Mouse (Mus musculus) limb, embryonic 11.5 days (tissue): ENCODE data around the gene Map7d2. TPM values are rescaled to one million over a fixed set of nuclear protein-coding genes. Genes with fewer than 3 reads are reported as not detected.
A peak's percentile ranks its signal among the peaks of the same experiment; 100 is the strongest.
"Not testable (repeated sequence)": the region's sequence is repeated elsewhere in the genome, so short reads cannot be mapped to it uniquely, and the experiment has no call there.

Source experiments
- ATAC-seq: fragments of 200-750 bp; cut with Nextera tagmentation; 2 replicates; pipeline ENCODE4 v1.8.0; 2017; ENCODE audit warnings: low read depth; ENCODE audit not compliant: insufficient number of reproducible peaks, low FRiP score, low TSS enrichment
- DNase-seq: peaks from one replicate; pipeline ENCODE4 v3.0.0-alpha.2; 2015; ENCODE audit warnings: low spot score
- H3K27ac ChIP-seq: fragments of 300-500 bp; sonication (generic); replicated peaks from 2 replicates; pipeline ENCODE4 v1.5.1; 2014; ENCODE audit warnings: low read depth, mild to moderate bottlenecking, low read length
- H3K27me3 ChIP-seq: fragments of 300-500 bp; sonication (generic); 2 replicates; pipeline ENCODE4 v1.6.1; 2014; ENCODE audit warnings: mild to moderate bottlenecking, low read length, mixed read lengths; ENCODE audit not compliant: control insufficient read depth, insufficient read depth
- H3K36me3 ChIP-seq: fragments of 300-500 bp; sonication (generic); 2 replicates; pipeline ENCODE4 v1.6.1; 2014; ENCODE audit warnings: mild to moderate bottlenecking, low read length, moderate library complexity, mixed read lengths; ENCODE audit not compliant: control insufficient read depth, insufficient read depth
- H3K4me1 ChIP-seq: fragments of 300-500 bp; sonication (generic); 2 replicates; pipeline ENCODE4 v1.6.1; 2014; ENCODE audit warnings: low read length, mixed read lengths; ENCODE audit not compliant: control insufficient read depth, insufficient read depth
- H3K4me2 ChIP-seq: fragments of 300-500 bp; sonication (generic); 2 replicates; pipeline ENCODE4 v1.6.1; 2014; ENCODE audit warnings: low read depth, mild to moderate bottlenecking, moderate library complexity; ENCODE audit not compliant: severe bottlenecking
- H3K4me3 ChIP-seq: fragments of 300-500 bp; sonication (generic); 2 replicates; pipeline ENCODE4 v1.5.1; 2014; ENCODE audit warnings: low read depth, low read length
- H3K9ac ChIP-seq: fragments of 300-500 bp; sonication (generic); 2 replicates; pipeline ENCODE4 v1.6.1; 2014; ENCODE audit warnings: mild to moderate bottlenecking, low read length
- H3K9me3 ChIP-seq: fragments of 300-500 bp; sonication (generic); 2 replicates; pipeline ENCODE4 v1.6.1; 2016; ENCODE audit warnings: low read length; ENCODE audit not compliant: control insufficient read depth
- WGBS: fragments of 180-500 bp; shearing (Covaris S2); extraction: QIAGEN DNeasy Blood & Tissue Kit; methylation state at CpG from one replicate; pipeline ENCODE4 v1.1.7; 2014; 5-methylcytosine and 5-hydroxymethylcytosine counted together
- polyA plus RNA-seq: library from polyadenylated mRNA; unstranded; fragments of >200 nt; fragmentation: Nextera tagmentation; extraction: Ambion mirVana; gene quantifications from 2 replicates; pipeline ENCODE4 v1.2.1, GENCODE M21; 2014

The Map7d2 gene
- polyA plus RNA-seq, 1 experiment from 2014 or later = 2.1 TPM

- no peak overlapping the region for H3K27ac ChIP-seq
These were observed 679 bp downstream of the Map7d2 start for GRCm38 (mm10) chrX:159414829-159415673.

DNA sequence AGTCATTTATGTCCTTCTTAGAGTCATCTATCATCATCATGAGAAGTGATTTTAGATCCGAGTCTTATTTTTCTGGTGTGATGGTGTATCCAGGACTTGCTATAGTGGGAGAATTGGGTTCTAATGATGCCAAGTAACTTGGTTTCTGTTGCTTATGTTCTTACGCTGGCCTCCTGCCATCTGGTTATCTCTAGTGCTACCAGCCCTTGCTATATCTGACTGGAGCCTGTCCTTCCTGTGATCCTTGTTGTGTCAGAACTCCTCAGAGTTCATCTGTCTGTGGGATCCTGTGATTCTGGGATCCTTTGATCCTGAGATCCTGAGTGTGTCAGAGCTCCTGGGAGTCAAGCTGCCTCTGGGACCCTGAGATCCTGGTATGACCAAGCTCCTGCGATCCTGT, 16.1 kb downstream of the Map7d2 start:
- not testable (repeated sequence) for H3K4me2 ChIP-seq, H3K27me3 ChIP-seq, H3K9ac ChIP-seq, H3K4me3 ChIP-seq, DNase-seq, ATAC-seq, H3K9me3 ChIP-seq, H3K4me1 ChIP-seq, H3K27ac ChIP-seq, H3K36me3 ChIP-seq
- WGBS = 87% methylated on average over 3 of the region's 3 CpGs

More at GRCm38 (mm10) chrX:159414829-159415673, 679 bp downstream of the Map7d2 start:
- Histone ChIP-seq H3K4me3 (peak overlapping the region; percentile 42), H3K9me3 (no peaks in the 10 kb centered on the region), H3K9ac (0 out of 2 replicates have a peak overlapping the region, but pooled peaks have one; percentile 17), H3K4me1 (no peaks in the 10 kb centered on the region), H3K27me3 (peaks cover 23% of the 10 kb centered on the region), H3K36me3 (no peaks in the 10 kb centered on the region), H3K4me2 (peak overlapping the region; percentile 79)
- peak; percentile 73; the same call in 1 of the 2 replicates for ATAC-seq
- 14% methylated on average over 53 of the region's 65 CpGs for WGBS
- DNase-seq = peak; percentile 44

DNA sequence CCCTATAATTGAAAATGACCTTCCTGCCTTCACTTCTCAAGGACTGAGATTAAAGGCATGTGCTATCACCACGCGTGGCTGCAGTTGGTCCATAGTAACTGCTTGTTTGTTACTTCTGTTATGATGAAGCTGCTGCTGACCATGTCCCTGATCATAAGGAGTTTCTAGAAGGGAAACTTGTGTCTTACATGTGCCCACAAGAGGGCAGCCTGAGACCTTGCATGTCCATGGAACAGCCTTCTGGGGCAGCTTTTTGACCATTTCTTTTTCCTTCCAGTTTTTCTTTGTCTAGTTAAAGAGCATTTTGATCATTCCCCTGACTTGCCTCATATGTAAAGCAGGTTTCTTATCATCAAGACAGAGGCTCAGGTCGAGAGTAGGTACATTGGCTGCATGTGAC, 27.8 kb downstream of the Map7d2 start:
- H3K4me1 ChIP-seq = no peaks in the 10 kb centered on the region
- no peak overlapping the region for H3K4me3 ChIP-seq
- H3K9ac ChIP-seq = no peak overlapping the region
- H3K36me3 ChIP-seq = no peaks in the 10 kb centered on the region
- no peaks in the 10 kb centered on the region for H3K27me3 ChIP-seq
- H3K27ac ChIP-seq = no peak overlapping the region
- WGBS = 31% methylated on average over 3 of the region's 3 CpGs
- no peaks in the 10 kb centered on the region for H3K9me3 ChIP-seq
- H3K4me2 ChIP-seq = no peak overlapping the region
- DNase-seq = peak; percentile 50
- ATAC-seq = no peak

DNA sequence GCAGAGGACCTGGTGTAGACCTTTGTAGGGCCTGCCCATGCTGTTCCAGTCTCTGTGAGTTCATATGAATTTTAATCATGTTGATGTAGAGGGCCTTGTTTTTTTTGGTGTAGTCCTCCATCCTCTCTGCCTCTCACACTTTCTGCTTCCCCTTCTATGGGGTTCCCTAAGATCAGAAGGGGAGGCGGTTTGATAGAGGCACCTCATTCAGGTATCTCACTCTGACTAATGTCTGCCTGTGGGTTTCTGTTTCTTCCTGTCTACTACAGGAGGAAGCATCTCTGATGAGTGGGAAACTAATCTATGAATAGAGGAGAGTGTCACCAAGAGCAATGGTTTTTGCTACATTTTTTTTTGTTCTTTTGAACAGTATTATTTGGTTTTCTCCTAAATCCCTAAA, 32.8 kb downstream of the Map7d2 start:
- no peaks in the 10 kb centered on the region for H3K36me3 ChIP-seq
- ATAC-seq = no peak
- no peaks in the 10 kb centered on the region for H3K9me3 ChIP-seq
- DNase-seq = no peak
- WGBS = 76% methylated on average over 1 of the region's 1 CpGs
- no peak overlapping the region for H3K9ac ChIP-seq
- no peak overlapping the region for H3K27ac ChIP-seq
- H3K4me1 ChIP-seq = no peaks in the 10 kb centered on the region
- no peaks in the 10 kb centered on the region for H3K27me3 ChIP-seq
- H3K4me3 ChIP-seq = no peak overlapping the region
- no peak overlapping the region for H3K4me2 ChIP-seq

DNA sequence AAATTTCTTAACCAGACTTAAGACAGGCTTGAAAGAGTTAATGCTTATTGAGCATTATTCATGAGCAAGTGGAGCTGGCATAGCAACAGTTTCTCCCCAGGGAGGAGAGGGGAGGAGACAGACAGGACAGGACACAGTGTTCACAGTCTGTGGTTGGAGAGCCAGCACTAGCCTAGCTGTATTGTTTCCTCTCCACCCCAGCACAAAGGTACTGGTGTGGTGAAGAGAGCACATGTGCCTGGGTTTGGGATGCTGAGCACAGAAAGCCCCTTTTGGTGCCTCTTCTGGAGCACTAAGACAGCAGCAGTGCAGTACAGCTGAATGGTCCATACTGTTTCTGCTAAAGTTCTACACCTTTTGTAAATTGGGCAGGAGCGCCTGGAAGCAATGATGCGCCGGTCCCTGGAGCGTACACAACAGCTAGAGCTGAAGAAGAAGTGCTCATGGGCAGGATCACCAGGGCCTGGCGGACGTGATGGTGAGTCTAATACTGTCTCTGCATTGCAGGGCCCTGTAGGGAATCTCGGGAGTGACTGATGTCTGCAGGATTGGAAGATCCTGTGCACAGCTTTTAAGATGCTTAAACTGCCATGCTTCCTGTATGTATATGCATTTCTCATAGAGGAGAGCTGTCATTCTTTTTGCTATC, 44.8 kb downstream of the Map7d2 start:
- 72% methylated on average over 7 of the region's 7 CpGs for WGBS
- H3K27ac ChIP-seq = no peak overlapping the region
- no peaks in the 10 kb centered on the region for H3K4me1 ChIP-seq
- ATAC-seq (no peak), DNase-seq (no peak)
- no peak overlapping the region for H3K4me3 ChIP-seq
- no peaks in the 10 kb centered on the region for H3K27me3 ChIP-seq
- no peak overlapping the region for H3K4me2 ChIP-seq
- no peak overlapping the region for H3K9ac ChIP-seq
- H3K36me3 ChIP-seq = no peaks in the 10 kb centered on the region
- H3K9me3 ChIP-seq = no peaks in the 10 kb centered on the region

GRCm38 (mm10) chrX:159474799-159475198, 60.4 kb downstream of the Map7d2 start:
- H3K36me3 ChIP-seq = no peaks in the 10 kb centered on the region
- ATAC-seq (no peak), DNase-seq (no peak)
- H3K4me3 ChIP-seq = no peak overlapping the region
- no peak overlapping the region for H3K27ac ChIP-seq
- no peaks in the 10 kb centered on the region for H3K4me1 ChIP-seq
- H3K9ac ChIP-seq = no peak overlapping the region
- 80% methylated on average over 1 of the region's 1 CpGs for WGBS
- no peaks in the 10 kb centered on the region for H3K27me3 ChIP-seq
- no peaks in the 10 kb centered on the region for H3K9me3 ChIP-seq
- H3K4me2 ChIP-seq = no peak overlapping the region

DNA sequence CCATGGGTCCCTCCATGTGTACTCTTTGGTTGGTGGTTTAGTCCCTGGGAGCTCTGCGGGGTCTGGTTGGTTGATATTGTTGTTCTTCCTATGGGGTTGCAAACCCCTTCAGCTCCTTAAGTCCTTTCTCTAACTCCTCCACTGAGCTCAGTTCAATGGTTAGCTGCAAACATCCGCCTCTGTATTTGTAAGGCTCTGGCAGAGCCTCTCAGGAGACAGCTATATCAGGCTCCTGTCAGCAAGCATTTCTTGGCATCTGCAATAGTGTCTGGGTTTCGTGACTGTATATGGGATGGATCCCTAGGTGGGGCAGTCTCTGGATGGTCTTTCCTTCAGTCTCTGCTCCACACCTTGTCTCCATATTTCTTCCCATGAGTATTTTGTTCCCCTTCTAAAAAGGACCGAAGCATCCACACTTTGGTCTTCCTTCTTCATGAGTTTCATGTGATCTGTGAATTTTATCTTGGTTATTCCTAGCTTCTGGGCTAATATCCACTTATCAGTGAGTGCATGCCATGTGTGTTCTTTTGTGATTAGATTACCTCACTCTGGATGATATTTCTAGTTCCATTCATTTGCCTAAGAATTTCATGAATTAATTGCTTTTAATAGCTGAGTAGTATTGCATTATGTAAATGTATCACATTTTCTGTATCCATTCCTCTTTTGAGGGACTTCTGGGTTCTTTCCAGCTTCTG, 64.0 kb downstream of the Map7d2 start:
- WGBS = 82% methylated on average over 4 of the region's 4 CpGs
- H3K36me3 ChIP-seq, H3K4me1 ChIP-seq, H3K9ac ChIP-seq, H3K4me3 ChIP-seq, DNase-seq, H3K9me3 ChIP-seq, H3K4me2 ChIP-seq, ATAC-seq, H3K27ac ChIP-seq, H3K27me3 ChIP-seq: not testable (repeated sequence)

- ATAC-seq = no peak
- H3K27me3 ChIP-seq = no peaks in the 10 kb centered on the region
These were observed 69.9 kb downstream of the Map7d2 start for GRCm38 (mm10) chrX:159484247-159484646.

More at GRCm38 (mm10) chrX:159484247-159484646, 69.9 kb downstream of the Map7d2 start:
- whole genome bisulfite sequencing = 84% methylated on average over 1 of the region's 1 CpGs
- Histone ChIP-seq H3K9ac (no peak overlapping the region), H3K9me3 (no peaks in the 10 kb centered on the region), H3K4me2 (no peak overlapping the region), H3K36me3 (no peaks in the 10 kb centered on the region), H3K4me3 (no peak overlapping the region), H3K27ac (no peak overlapping the region), H3K4me1 (no peaks in the 10 kb centered on the region)
- no peak for DNase-seq
